Mouse (Mus musculus) gonadal fat pad, adult 2 months (tissue): ENCODE results near the gene Tpra1. TPM values are rescaled to one million over a fixed set of nuclear protein-coding genes. Genes with fewer than 3 reads are reported as not detected.

ENCODE experiments used
- DNase-seq: peaks from one replicate; pipeline ENCODE4 v3.0.0-alpha.2; 2012; ENCODE audit warnings: low read depth
- polyA plus RNA-seq: library from polyadenylated mRNA; depleted of rRNA; stranded (reverse); fragments of >200 nt; gene quantifications from 2 replicates; pipeline ENCODE4 v1.2.3, GENCODE M21; 2012; rRNA removed

The Tpra1 gene
- polyA plus RNA-seq, 1 experiment: 140 TPM

- DNase-seq: no peak
These were observed 55.3 kb downstream of the Tpra1 start for GRCm38 (mm10) chr6:88957313-88957712.

GRCm38 (mm10) chr6:88957801-88958211 lies 55.8 kb downstream of the Tpra1 start:
- no peak for DNase-seq

DNA sequence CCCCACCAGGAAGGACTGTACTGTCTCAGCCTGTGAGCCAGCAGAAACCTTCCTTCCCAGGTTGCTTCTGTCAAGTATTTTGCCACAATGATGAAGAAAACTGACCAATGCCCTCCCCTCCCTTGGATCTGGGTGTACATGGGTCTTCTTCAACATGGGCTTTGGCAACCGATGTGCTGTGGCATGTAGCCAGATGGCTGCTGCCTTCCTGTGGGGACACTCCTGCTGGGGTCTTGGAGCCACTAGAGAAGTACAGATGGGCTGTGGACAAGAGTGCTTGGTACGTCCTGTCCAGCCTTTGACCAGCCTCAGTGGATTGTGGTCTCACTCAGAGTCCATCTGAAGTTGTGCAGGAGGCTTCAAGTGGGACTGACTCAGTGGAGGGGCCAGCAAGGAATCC lies 56.3 kb downstream of the Tpra1 start:
- no peak for DNase-seq

- no peak for DNase-seq
These were observed 57.8 kb downstream of the Tpra1 start for GRCm38 (mm10) chr6:88959834-88960233.

- no peak for DNase-seq
These were observed 58.9 kb downstream of the Tpra1 start for GRCm38 (mm10) chr6:88960941-88961340.

Other genes starting within 250 kb of the Tpra1 start
- gene Mgll, start 177.8 kb upstream of the Tpra1 start, polyA plus RNA-seq: 571 and 840 TPM in 2 replicates
- gene Abtb1, start 60.3 kb upstream of the Tpra1 start, polyA plus RNA-seq: 52.3 and 69.0 TPM in 2 replicates
- gene Podxl2, start 27.2 kb upstream of the Tpra1 start, polyA plus RNA-seq: 35.6 and 38.2 TPM in 2 replicates
- 14.5 and 16.7 TPM in 2 replicates for gene Mcm2, start 3.5 kb upstream of the Tpra1 start, polyA plus RNA-seq